Mouse (Mus musculus): Measurements from ENCODE around the gene Sbk2. TPM values are rescaled to one million over a fixed set of nuclear protein-coding genes. Genes with fewer than 3 reads are reported as not detected.

Gene Sbk2
- polyA plus RNA-seq, 1 experiment from 2014 or later = not detected

GRCm38 (mm10) chr7:4919096-4919495 lies 45.1 kb downstream of the Sbk2 start:
- H3K4me2 ChIP-seq (replicated peaks; ENCODE audit: low read depth) = no peak overlapping the region
- H3K36me3 ChIP-seq (ENCODE audit: control insufficient read depth, insufficient read depth, low read length) = peaks cover 15% of the 10 kb centered on the region
- TF ChIP-seq CTCF (IDR thresholded peaks at IDR 0.05; ENCODE audit: low read depth) (no peak), EP300 (optimal IDR thresholded peaks at IDR 0.05) (no peak)
- DNase-seq (ENCODE audit: low spot score) (no peak), ATAC-seq (ENCODE audit: low FRiP score, low TSS enrichment) (no peak)
- no peak overlapping the region for H3K4me3 ChIP-seq (ENCODE audit: low read depth, low read length)
- no peaks in the 10 kb centered on the region for H3K9me3 ChIP-seq (ENCODE audit: control insufficient read depth, low read length)
- no peak overlapping the region for H3K27ac ChIP-seq (replicated peaks)
- H3K9ac ChIP-seq (ENCODE audit: low read length) = no peak overlapping the region
- no peaks in the 10 kb centered on the region for H3K27me3 ChIP-seq (ENCODE audit: control insufficient read depth, insufficient read depth, low read length)
- 83% methylated on average over 21 of the region's 21 CpGs for WGBS
- H3K4me1 ChIP-seq (replicated peaks; ENCODE audit: control insufficient read depth, insufficient read depth) = peaks cover 6% of the 10 kb centered on the region

- Histone ChIP-seq H3K4me1 (replicated peaks; ENCODE audit: control insufficient read depth, insufficient read depth) (peaks cover 5% of the 10 kb centered on the region), H3K27me3 (ENCODE audit: control insufficient read depth, insufficient read depth, low read length) (no peaks in the 10 kb centered on the region), H3K9me3 (ENCODE audit: control insufficient read depth, low read length) (no peaks in the 10 kb centered on the region), H3K9ac (ENCODE audit: low read length) (no peak overlapping the region), H3K36me3 (ENCODE audit: control insufficient read depth, insufficient read depth, low read length) (peaks cover 15% of the 10 kb centered on the region), H3K4me2 (replicated peaks; ENCODE audit: low read depth) (no peak overlapping the region), H3K27ac (replicated peaks) (no peak overlapping the region), H3K4me3 (ENCODE audit: low read depth, low read length) (no peak overlapping the region)
- DNase-seq (ENCODE audit: low spot score) = no peak
- ATAC-seq (ENCODE audit: low FRiP score, low TSS enrichment) = no peak
- TF ChIP-seq EP300 (optimal IDR thresholded peaks at IDR 0.05) (no peak), CTCF (IDR thresholded peaks at IDR 0.05; ENCODE audit: low read depth) (no peak)
- 93% methylated on average over 15 of the region's 15 CpGs for WGBS
These were observed 45.5 kb downstream of the Sbk2 start for GRCm38 (mm10) chr7:4918681-4919080.

- no peak for TF ChIP-seq CTCF (IDR thresholded peaks at IDR 0.05; ENCODE audit: low read depth)
- TF ChIP-seq EP300 (optimal IDR thresholded peaks at IDR 0.05) = no peak
- Histone ChIP-seq H3K9ac (ENCODE audit: low read length) (no peak overlapping the region), H3K27ac (replicated peaks) (no peak overlapping the region), H3K4me1 (replicated peaks; ENCODE audit: control insufficient read depth, insufficient read depth) (no peaks in the 10 kb centered on the region; the same call in 1 of the 2 replicates), H3K4me2 (replicated peaks; ENCODE audit: low read depth) (no peak overlapping the region), H3K9me3 (ENCODE audit: control insufficient read depth, low read length) (no peaks in the 10 kb centered on the region), H3K4me3 (ENCODE audit: low read depth, low read length) (no peak overlapping the region), H3K27me3 (ENCODE audit: control insufficient read depth, insufficient read depth, low read length) (no peaks in the 10 kb centered on the region), H3K36me3 (ENCODE audit: control insufficient read depth, insufficient read depth, low read length) (peaks cover 15% of the 10 kb centered on the region)
- no peak for DNase-seq (ENCODE audit: low spot score)
- ATAC-seq (ENCODE audit: low FRiP score, low TSS enrichment) = no peak
- 89% methylated on average over 2 of the region's 2 CpGs for WGBS
These were observed 46.7 kb downstream of the Sbk2 start for GRCm38 (mm10) chr7:4917494-4917893.

- Histone ChIP-seq H3K9ac (ENCODE audit: low read length) (peak overlapping the region; percentile 86), H3K4me2 (replicated peaks; ENCODE audit: low read depth) (peak overlapping the region; percentile 70), H3K36me3 (ENCODE audit: control insufficient read depth, insufficient read depth, low read length) (peaks cover 14% of the 10 kb centered on the region), H3K4me3 (ENCODE audit: low read depth, low read length) (peak overlapping the region; percentile 72), H3K27ac (replicated peaks) (peak overlapping the region; percentile 98), H3K4me1 (replicated peaks; ENCODE audit: control insufficient read depth, insufficient read depth) (no peaks in the 10 kb centered on the region; the same call in 1 of the 2 replicates), H3K9me3 (ENCODE audit: control insufficient read depth, low read length) (no peaks in the 10 kb centered on the region), H3K27me3 (ENCODE audit: control insufficient read depth, insufficient read depth, low read length) (no peaks in the 10 kb centered on the region)
- WGBS = 8% methylated on average over 14 of the region's 14 CpGs
- no peak for DNase-seq (ENCODE audit: low spot score)
- TF ChIP-seq CTCF (IDR thresholded peaks at IDR 0.05; ENCODE audit: low read depth) = no peak
- TF ChIP-seq EP300 (optimal IDR thresholded peaks at IDR 0.05) = no peak
- ATAC-seq (ENCODE audit: low FRiP score, low TSS enrichment) = peak; percentile 50; the same call in 1 of the 2 replicates
These were observed 48.4 kb downstream of the Sbk2 start for GRCm38 (mm10) chr7:4915669-4916416.

- Histone ChIP-seq H3K4me3 (ENCODE audit: low read depth, low read length) (peak within 1 kb of the TSS; percentile 72), H3K9ac (ENCODE audit: low read length) (peak within 1 kb of the TSS; percentile 86), H3K4me2 (replicated peaks; ENCODE audit: low read depth) (peak within 1 kb of the TSS; percentile 70), H3K9me3 (ENCODE audit: control insufficient read depth, low read length) (no peaks in the 10 kb centered on the region), H3K27me3 (ENCODE audit: control insufficient read depth, insufficient read depth, low read length) (no peaks in the 10 kb centered on the region), H3K27ac (replicated peaks) (peak within 1 kb of the TSS; percentile 98), H3K36me3 (ENCODE audit: control insufficient read depth, insufficient read depth, low read length) (peaks cover 8% of the 10 kb centered on the region), H3K4me1 (replicated peaks; ENCODE audit: control insufficient read depth, insufficient read depth) (no peaks in the 10 kb centered on the region; the same call in 1 of the 2 replicates)
- WGBS = under 1% methylated on average over 40 of the region's 56 CpGs
- ATAC-seq (ENCODE audit: low FRiP score, low TSS enrichment) = peak; percentile 90
- TF ChIP-seq EP300 (optimal IDR thresholded peaks at IDR 0.05) (no peak), CTCF (IDR thresholded peaks at IDR 0.05; ENCODE audit: low read depth) (no peak)
- peak; percentile 94 for DNase-seq (ENCODE audit: low spot score)
These were observed 49.1 kb downstream of the Sbk2 start, which contains the start of gene Zfp628 for GRCm38 (mm10) chr7:4915007-4915665. Gene Zfp628, plus strand, starts transcription at chr7:4915217.

- ATAC-seq (ENCODE audit: low FRiP score, low TSS enrichment) = no peak
- Histone ChIP-seq H3K9ac (ENCODE audit: low read length) (no peak overlapping the region), H3K36me3 (ENCODE audit: control insufficient read depth, insufficient read depth, low read length) (no peaks in the 10 kb centered on the region), H3K4me3 (ENCODE audit: low read depth, low read length) (no peak overlapping the region), H3K4me1 (replicated peaks; ENCODE audit: control insufficient read depth, insufficient read depth) (no peaks in the 10 kb centered on the region; the same call in 1 of the 2 replicates), H3K4me2 (replicated peaks; ENCODE audit: low read depth) (no peak overlapping the region), H3K27ac (replicated peaks) (no peak overlapping the region), H3K9me3 (ENCODE audit: control insufficient read depth, low read length) (no peaks in the 10 kb centered on the region), H3K27me3 (ENCODE audit: control insufficient read depth, insufficient read depth, low read length) (no peaks in the 10 kb centered on the region)
- WGBS = 64% methylated on average over 5 of the region's 5 CpGs
- TF ChIP-seq EP300 (optimal IDR thresholded peaks at IDR 0.05) = no peak
- no peak for TF ChIP-seq CTCF (IDR thresholded peaks at IDR 0.05; ENCODE audit: low read depth)
- DNase-seq (ENCODE audit: low spot score) = no peak
These were observed 52.0 kb downstream of the Sbk2 start for GRCm38 (mm10) chr7:4912248-4912647.
